Mouse (Mus musculus): Measurements from ENCODE around the gene Rasal3. TPM values are rescaled to one million over a fixed set of nuclear protein-coding genes. Genes with fewer than 3 reads are reported as not detected.

Rasal3 gene
- total RNA-seq (2021) = 1 to 10 TPM; 1.2 to 1.8 TPM
- long read RNA-seq, experiment 1 = 0 reads
- long read RNA-seq, experiment 2, partial matches to known transcripts = 1 of 1 reads
- long read RNA-seq, experiment 2, other reads (novel, unspliced or antisense) = 0 of 1 reads

DNA sequence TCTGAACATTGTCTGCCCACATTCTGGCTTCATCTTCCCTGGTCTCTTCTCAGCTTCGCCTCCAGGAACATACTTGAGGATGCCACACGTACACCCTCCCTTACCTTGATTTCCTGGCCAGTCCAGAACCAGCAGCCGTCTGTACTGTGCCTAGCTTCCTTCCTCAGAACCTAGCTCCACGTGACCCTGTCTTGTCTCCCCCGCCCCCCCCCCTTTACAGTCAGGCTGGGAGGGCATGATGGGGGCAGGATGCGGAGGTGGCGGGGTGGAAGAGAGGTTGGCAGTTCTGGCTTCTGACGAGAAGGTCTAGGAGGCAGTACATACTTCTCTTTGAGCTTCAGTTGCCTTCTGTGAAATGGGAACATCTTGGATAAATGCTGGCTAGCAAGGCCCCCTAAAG is at the start of gene Rasal3:
Rasal3 (minus strand) TSS at position 167 of the 400 bp plus-strand sequence.
- DNase-seq = no peak

- peak; percentile 28 to 49 for DNase-seq
Observed at GRCm38 (mm10) chr17:32452482-32452881, 49.1 kb upstream of the Rasal3 start, which contains the start of gene Cyp4f39. TSS of gene Cyp4f39 (plus strand) at chr17:32452723.

DNA sequence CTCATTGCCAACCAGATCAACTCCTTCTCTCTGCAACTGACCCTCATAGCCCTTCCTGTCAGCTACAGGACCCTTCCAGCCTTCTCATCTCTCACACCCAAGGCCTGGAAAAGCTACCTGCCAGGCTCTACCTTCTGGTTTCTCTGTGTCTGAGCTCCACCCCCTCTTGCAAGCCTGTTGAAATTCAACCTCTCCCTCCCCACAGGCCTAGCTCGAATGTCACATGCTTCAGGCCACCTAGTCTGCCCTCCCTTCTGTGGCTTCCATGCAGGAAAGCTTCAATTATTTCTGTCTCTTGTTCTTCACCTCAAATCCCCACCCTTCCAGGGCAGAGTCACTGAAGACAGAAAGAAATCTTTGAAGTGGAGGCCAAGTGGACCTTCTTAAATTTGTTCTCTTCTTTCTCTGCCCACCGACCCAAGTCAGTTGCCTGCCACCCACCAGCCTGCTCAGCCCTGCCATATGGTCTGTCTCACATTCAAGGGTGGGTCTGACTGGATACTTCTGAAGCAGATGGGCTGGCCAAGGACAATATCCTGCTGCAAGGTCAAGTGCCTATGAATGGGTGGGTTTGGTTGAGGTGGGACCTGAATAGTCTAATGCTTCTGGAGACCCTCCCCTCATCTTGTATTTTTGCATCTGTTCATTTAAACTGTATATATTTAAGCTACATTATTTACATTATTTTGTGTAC is 47.6 kb upstream of the Rasal3 start:
- DNase-seq = no peak

GRCm38 (mm10) chr17:32449042-32449441 is 45.7 kb upstream of the Rasal3 start:
- DNase-seq = no peak

DNA sequence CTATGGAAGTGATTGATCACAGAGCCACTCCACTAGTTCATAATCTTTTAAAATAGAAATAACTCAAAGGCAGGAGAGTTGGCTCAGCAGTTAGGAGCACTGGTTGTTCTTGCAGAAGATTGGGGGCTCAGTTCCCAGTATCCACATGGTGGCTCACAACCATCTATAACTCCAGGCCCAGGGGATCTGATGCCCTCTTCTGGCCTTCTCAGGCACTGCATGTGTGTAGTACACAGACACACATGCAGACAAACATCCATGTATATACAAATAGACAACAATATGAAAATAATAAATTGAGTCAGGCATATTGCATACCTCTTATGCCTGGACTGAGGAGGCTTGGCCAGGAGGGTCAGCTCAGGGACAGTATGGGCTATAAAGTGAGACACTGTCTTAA is 43.8 kb upstream of the Rasal3 start:
- no peak for DNase-seq

DNA sequence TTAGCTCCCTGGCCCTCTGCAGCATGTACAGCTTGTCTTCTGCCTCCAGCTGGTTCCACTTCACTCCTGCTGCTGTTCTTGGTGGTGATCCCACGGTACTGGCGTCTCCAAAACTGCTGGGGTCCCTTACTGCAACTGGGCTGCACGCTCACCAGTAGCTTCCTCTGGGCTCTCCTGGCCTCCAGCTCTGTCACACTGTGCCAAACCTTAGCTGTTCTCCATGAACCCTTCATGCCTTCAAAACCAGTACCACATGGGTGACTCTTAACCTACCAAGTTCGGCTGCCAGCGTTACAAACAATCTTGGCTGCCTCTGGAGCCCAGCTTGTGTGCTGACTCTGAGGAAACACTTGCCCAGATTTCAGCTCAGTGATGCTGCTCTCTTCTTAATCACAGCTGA is 41.6 kb upstream of the Rasal3 start:
- peak in 1 of 2 experiments; percentile 35 for DNase-seq

- DNase-seq = no peak
Observed at GRCm38 (mm10) chr17:32443245-32443644, 39.9 kb upstream of the Rasal3 start.

DNA sequence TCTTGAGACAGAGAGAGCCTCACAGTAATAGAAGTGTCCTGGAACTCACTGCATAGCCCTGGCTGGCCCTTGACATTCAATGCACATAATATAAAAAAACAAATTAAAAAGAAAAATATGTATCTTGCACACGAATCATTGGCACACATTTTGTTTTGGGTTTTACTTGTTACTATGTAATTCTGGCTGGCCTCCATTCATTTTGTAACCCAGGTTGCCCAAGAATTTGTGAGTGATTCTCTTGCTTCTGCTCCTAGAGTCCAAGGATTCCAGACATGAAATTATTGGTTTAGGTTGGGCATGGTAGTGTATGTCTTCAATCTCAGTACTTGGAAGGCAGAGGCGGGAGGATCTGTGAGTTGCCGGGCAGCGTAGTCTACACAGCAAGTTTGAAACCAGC is 33.7 kb upstream of the Rasal3 start:
- peak in 1 of 2 experiments; percentile 5 for DNase-seq

GRCm38 (mm10) chr17:32435151-32435550 is 31.8 kb upstream of the Rasal3 start:
- no peak for DNase-seq

DNA sequence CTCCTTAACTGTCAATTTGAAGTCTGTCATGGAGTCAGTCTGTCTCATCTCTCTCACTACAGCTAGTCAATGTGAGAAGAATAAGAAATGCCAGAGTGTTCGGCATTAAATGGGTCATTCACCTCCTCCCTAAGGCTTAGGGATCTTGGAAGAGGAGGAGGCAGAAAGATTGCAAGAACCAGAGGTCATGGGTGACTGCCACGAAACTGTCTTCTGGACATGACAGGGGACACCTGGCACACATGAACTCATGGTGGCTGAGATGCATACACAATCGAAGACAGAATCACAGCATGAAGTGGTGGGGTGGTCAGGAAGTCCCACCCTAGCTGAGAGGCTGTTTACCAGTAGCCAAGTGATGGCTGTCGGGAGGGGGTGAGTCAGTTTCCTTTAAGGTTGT is 30.9 kb upstream of the Rasal3 start:
- no peak for DNase-seq

DNA sequence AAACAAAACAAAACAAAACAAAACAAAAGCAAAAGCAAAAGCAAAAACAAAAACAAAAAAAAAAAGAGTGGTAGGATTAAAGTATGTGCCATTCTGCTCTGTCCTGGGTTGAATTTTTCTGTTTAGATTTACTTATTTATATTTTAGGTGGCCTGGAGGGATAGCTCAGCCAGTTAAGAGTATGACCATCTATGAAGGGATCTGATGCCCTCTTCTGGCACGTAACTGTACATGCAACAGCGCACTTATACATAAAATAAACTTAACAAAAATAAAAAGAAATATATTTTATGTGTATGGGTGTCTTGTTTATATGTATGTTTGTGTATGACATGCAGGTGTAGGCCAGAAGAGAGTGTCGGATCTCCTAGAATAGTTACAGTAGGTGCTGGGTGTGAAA is 28.6 kb upstream of the Rasal3 start:
- DNase-seq = peak in 1 of 2 experiments; percentile 15

DNA sequence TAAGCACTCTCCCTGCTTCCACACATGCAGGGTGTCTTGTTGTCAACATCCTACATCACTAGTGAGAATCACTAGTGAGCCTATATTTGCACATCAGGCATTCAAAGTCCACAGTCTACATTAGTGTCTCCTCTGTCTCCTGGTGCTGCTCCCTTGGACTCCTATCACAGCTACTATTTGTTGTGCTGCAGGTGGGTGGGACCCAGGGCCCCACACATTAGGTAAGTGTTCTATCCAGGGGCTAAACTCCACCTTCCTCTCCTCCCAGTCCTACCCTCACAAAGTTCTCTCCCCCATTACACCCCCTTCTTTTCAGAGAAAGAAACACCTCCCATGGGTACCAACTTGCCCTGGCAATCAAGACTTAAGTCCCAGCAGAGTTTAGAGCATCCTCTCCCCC is 23.2 kb upstream of the Rasal3 start:
- no peak for DNase-seq

DNA sequence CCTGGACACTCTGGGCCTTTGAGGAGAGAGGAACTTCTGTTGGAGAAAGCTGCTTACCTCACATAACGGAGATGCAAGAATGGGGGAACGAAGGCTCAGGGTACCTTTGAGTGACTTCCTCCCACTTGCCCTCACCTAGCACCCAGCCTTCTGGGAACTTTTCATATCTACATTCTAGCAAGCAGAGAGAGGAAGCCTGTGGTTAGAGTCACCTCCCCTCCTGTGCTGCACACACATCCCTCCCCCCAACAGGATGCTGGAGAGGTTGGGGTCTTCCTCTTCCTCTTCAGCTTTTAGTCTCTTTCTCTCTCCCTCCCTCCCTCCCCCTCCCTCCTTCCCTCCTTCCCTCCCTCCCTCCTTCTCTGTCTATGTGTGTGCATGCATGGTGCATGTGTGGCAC is 20.7 kb upstream of the Rasal3 start, which contains the start of gene Pglyrp2:
Pglyrp2 (minus strand) TSS at position 134 of the 400 bp plus-strand sequence.
- DNase-seq = no peak

DNA sequence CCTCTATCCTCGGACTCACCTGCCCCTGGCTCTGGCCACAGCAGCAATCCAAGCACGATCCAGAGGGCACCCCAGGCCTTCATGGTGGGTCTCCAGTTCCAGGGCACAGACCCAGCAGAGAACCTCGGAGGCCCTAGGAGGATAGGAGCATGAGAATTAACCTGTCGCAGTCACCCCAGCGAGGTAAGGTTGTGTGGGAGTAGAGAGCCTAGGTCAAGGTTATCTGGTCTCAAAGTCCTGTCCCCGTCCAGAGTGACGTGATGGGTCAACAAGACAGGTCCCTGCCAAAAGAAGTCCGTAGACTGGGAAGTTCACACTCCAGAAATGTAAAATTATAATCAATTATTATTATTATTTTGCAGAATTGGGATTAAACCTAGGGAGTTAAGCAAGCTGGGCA is 17.4 kb upstream of the Rasal3 start:
- no peak for DNase-seq

- DNase-seq = no peak
Observed at GRCm38 (mm10) chr17:32419989-32420388, 16.6 kb upstream of the Rasal3 start.

- no peak for DNase-seq
Observed at GRCm38 (mm10) chr17:32416771-32417170, 13.4 kb upstream of the Rasal3 start.

GRCm38 (mm10) chr17:32415417-32416020 is 12.1 kb upstream of the Rasal3 start:
- DNase-seq = no peak

GRCm38 (mm10) chr17:32411898-32412297 is 8.5 kb upstream of the Rasal3 start:
- DNase-seq = no peak

DNA sequence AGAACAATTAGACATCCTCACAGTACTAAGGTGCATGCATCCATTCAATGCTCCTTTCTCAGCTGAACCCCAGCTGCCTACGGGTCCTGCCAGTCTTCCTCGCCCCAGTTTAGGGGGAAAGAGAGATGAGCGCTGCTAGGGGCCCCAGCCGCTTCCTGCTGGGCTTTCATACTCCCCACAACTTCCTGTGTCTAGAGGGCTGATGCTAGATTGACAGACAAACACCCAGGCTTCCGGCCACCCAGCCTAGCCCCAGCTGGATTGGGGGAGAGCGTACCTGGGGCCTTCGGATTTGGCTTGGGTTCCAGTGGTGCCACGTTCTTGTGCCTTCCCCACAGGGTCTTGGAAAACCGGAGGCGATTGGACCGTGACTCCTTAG is 615 bp downstream of the Rasal3 start:
- DNase-seq = no peak

DNA sequence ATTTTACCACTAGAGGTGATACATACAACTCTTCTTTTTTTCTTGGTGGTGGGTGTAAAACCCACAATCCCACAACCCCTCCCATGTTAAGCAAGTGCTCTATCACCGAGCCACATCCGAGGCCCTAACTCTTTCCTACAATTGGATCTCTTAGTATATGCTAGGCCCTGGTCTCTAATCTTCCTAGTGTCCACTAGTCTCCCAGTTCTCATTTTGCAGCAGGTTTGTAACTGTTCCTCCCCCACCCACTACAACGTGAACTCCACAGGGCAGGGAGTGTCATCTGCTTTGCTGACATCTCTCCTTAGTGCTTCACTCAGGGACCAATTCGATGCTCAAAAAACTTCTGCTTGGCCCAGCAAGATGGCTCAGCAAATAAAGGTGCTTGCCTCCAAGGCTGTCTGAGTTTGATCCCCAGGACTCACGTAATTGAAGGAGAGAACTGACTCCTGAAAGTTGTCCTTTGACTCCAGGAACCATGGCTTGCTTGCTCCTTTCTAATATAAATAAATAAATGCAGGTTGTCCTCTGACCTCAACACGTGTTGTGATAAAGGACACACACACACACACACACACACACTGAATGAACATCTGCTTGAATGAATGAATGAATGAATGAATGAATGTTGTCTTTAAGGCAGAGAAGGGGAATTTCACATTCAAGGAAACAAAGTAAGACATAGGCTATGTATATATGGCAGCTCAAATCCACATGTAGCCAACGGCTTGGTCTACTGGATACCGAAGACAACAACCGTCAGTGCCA is 1.2 kb downstream of the Rasal3 start:
- DNase-seq = no peak

DNA sequence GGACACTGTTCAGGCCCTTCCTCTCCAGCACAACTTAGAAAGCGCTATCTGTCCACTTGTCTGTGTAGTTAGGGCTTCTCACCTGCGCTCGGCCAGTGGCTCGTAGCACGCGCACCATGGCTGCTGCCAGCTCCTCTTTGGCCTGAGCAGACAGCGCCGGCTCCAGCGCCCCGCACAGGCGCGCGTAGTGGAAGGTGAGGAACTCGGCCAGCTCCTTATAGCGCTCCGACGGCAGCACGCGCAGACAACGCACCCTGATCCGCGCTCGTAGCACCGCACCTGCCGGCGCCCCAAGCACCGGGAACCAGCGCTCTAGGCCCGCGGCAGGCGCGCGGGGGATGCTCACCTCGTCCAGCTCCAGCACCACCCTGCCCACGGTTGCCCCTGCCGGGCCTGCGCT is 7.1 kb downstream of the Rasal3 start:
- no peak for DNase-seq

- peak in 1 of 2 experiments; percentile 48 for DNase-seq
Observed at GRCm38 (mm10) chr17:32393944-32394343, 9.4 kb downstream of the Rasal3 start.
